Mouse (Mus musculus): ENCODE data around the gene Qrich1.

Gene Qrich1

GRCm38 (mm10) chr9:108516380-108517251 lies at the start of gene Qrich1:
Qrich1 (plus strand) TSS chr9:108516806.
- peak; percentile 95 for DNase-seq (ENCODE audit: low read depth, low spot score)

GRCm38 (mm10) chr9:108469430-108469829 lies 47.2 kb upstream of the Qrich1 start:
- no peak for DNase-seq (ENCODE audit: low read depth, low spot score)

- no peak for DNase-seq (ENCODE audit: low read depth, low spot score)
These were observed 46.8 kb upstream of the Qrich1 start for GRCm38 (mm10) chr9:108469845-108470244.

- no peak for DNase-seq (ENCODE audit: low read depth, low spot score)
These were observed 42.1 kb upstream of the Qrich1 start for GRCm38 (mm10) chr9:108474528-108474927.

GRCm38 (mm10) chr9:108478638-108479156 lies 37.9 kb upstream of the Qrich1 start:
- DNase-seq (ENCODE audit: low read depth, low spot score), result no peak

- DNase-seq (ENCODE audit: low read depth, low spot score), result no peak
These were observed 37.4 kb upstream of the Qrich1 start for GRCm38 (mm10) chr9:108479241-108479640.

- DNase-seq (ENCODE audit: low read depth, low spot score), result no peak
These were observed 36.8 kb upstream of the Qrich1 start, which contains the start of gene Lamb2 for GRCm38 (mm10) chr9:108479721-108480351. Lamb2 (plus strand) TSS chr9:108479736.

GRCm38 (mm10) chr9:108480813-108481519 lies 35.6 kb upstream of the Qrich1 start:
- no peak for DNase-seq (ENCODE audit: low read depth, low spot score)

GRCm38 (mm10) chr9:108481520-108482210 lies 34.9 kb upstream of the Qrich1 start:
- DNase-seq (ENCODE audit: low read depth, low spot score), result no peak

GRCm38 (mm10) chr9:108483051-108483790 lies 33.4 kb upstream of the Qrich1 start:
- DNase-seq (ENCODE audit: low read depth, low spot score), result no peak

- no peak for DNase-seq (ENCODE audit: low read depth, low spot score)
These were observed 32.6 kb upstream of the Qrich1 start for GRCm38 (mm10) chr9:108484021-108484420.

GRCm38 (mm10) chr9:108485301-108485875 lies 31.2 kb upstream of the Qrich1 start:
- DNase-seq (ENCODE audit: low read depth, low spot score), result no peak

GRCm38 (mm10) chr9:108486973-108487530 lies 29.6 kb upstream of the Qrich1 start:
- DNase-seq (ENCODE audit: low read depth, low spot score), result no peak

GRCm38 (mm10) chr9:108488403-108488802 lies 28.2 kb upstream of the Qrich1 start:
- no peak for DNase-seq (ENCODE audit: low read depth, low spot score)

GRCm38 (mm10) chr9:108489215-108489614 lies 27.4 kb upstream of the Qrich1 start:
- DNase-seq (ENCODE audit: low read depth, low spot score), result no peak

- DNase-seq (ENCODE audit: low read depth, low spot score), result no peak
These were observed 26.7 kb upstream of the Qrich1 start for GRCm38 (mm10) chr9:108489702-108490558.

GRCm38 (mm10) chr9:108490559-108491285 lies 25.9 kb upstream of the Qrich1 start, which contains the start of gene Usp19:
Usp19 (plus strand) TSS chr9:108490602.
- peak; percentile 82 for DNase-seq (ENCODE audit: low read depth, low spot score)

GRCm38 (mm10) chr9:108491286-108491580 lies 25.4 kb upstream of the Qrich1 start:
- DNase-seq (ENCODE audit: low read depth, low spot score), result no peak

Data from c-Kit-negative CD71-positive TER-119-positive erythroid progenitor cells, embryonic 14.5 days (primary cell).